7 mouse cellular contexts compared by ENCODE assay signal in the genomic region with DNA sequence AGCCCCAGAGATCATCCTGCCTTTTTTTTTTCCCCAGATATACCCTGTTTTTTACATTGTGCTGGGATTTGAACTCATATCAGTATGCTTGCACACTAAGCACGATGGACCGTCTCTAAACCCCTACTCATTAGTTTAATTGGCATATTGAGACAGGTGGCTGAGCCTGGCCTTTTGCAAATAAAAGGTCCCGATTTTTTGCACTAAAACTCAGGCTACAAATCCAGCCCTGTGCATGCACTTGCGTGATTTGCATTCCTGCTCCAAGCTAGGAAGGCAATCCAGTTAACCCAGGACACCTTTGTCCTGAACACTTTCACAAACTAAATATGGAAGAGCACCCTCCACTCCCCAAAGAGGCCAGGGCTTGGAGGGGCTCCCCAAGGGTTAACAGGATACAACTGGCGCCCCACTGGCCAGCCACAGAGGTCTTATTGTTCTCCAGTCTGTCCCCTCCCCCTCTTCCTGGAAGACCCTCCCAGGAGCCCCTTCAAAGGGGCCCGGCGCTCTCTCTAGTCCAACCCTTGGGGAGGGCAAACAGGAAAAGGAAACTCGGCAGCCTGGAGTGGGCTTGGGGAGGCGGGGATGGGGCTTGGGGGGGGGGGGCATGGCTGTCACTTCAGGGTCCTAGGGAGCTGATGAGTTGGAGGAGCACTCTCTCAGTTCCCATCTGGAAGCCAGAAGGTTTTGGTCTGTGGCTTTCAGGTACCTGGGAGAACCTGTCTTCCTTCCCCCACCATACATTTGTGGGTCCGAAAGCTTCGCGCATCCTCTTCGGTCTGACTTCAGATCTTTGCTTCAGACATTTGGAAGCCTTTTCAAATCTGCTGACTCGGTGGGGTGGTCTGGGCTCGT. TPM values are rescaled to one million over a fixed set of nuclear protein-coding genes. Genes with fewer than 3 reads are reported as not detected.
DNase-seq lines count a peak whose midpoint lies in the region; ATAC-seq lines count a peak whose summit lies in the region.

No protein-coding gene starts in this region.

- H3K27me3 ChIP-seq in hindbrain, embryonic 10.5 days (ENCODE audit: insufficient read depth, poor library complexity, severe bottlenecking) = no peaks in the 10 kb centered on the region
- H3K27me3 ChIP-seq in liver, embryonic 15.5 days = peaks cover 24% of the 10 kb centered on the region
- H3K27me3 ChIP-seq in stomach, embryonic 14.5 days (ENCODE audit: control insufficient read depth, insufficient read depth, low read length) = no peaks in the 10 kb centered on the region

- H3K4me3 ChIP-seq in hindbrain, embryonic 10.5 days = peak overlapping the region; percentile 55
- H3K4me3 ChIP-seq in liver, embryonic 15.5 days (replicated peaks) = peak overlapping the region; percentile 52
- peak overlapping the region; percentile 40 for H3K4me3 ChIP-seq in stomach, embryonic 14.5 days (ENCODE audit: low read depth, low read length)

- no peaks in the 10 kb centered on the region for H3K9me3 ChIP-seq in hindbrain, embryonic 10.5 days
- H3K9me3 ChIP-seq in liver, embryonic 15.5 days (replicated peaks) = no peaks in the 10 kb centered on the region
- H3K9me3 ChIP-seq in stomach, embryonic 14.5 days (ENCODE audit: control insufficient read depth, low read depth, low read length) = no peaks in the 10 kb centered on the region

- WGBS in hindbrain, embryonic 10.5 days = 2% methylated on average over 15 of the region's 15 CpGs
- 7% methylated on average over 15 of the region's 15 CpGs for WGBS in liver, embryonic 15.5 days (ENCODE audit: insufficient replicate concordance)
- WGBS in stomach, embryonic 14.5 days = 2% methylated on average over 14 of the region's 15 CpGs

- ATAC-seq in liver, embryonic 15.5 days (ENCODE audit: insufficient read depth) = 0 out of 2 replicates have a peak, but pooled peaks have one; percentile 13
- ATAC-seq in stomach, embryonic 14.5 days (ENCODE audit: insufficient number of reproducible peaks, insufficient read depth, low FRiP score, low read depth) = peak; percentile 69

- peak overlapping the region; percentile 90 for H3K4me2 ChIP-seq in liver, embryonic 15.5 days
- peak overlapping the region; percentile 70 for H3K4me2 ChIP-seq in stomach, embryonic 14.5 days (replicated peaks; ENCODE audit: low read depth, low read length)

- no peaks in the 10 kb centered on the region for H3K36me3 ChIP-seq in hindbrain, embryonic 10.5 days
- H3K36me3 ChIP-seq in liver, embryonic 15.5 days (replicated peaks) = no peaks in the 10 kb centered on the region
- H3K36me3 ChIP-seq in stomach, embryonic 14.5 days (ENCODE audit: control insufficient read depth, insufficient read depth, low read length) = no peaks in the 10 kb centered on the region

- H3K4me1 ChIP-seq in hindbrain, embryonic 10.5 days (replicated peaks) = peaks cover 73% of the 10 kb centered on the region
- H3K4me1 ChIP-seq in liver, embryonic 15.5 days (replicated peaks) = peaks cover 62% of the 10 kb centered on the region
- H3K4me1 ChIP-seq in stomach, embryonic 14.5 days (ENCODE audit: control insufficient read depth, insufficient read depth, low read length) = peaks cover 36% of the 10 kb centered on the region

- H3K9ac ChIP-seq in liver, embryonic 15.5 days = peak overlapping the region; percentile 54; the same call in 1 of the 2 replicates
- peak overlapping the region; percentile 60 for H3K9ac ChIP-seq in stomach, embryonic 14.5 days (replicated peaks; ENCODE audit: low read depth, low read length)

- H3K27ac ChIP-seq in hindbrain, embryonic 10.5 days = peak overlapping the region; percentile 93
- peak overlapping the region; percentile 72 for H3K27ac ChIP-seq in liver, embryonic 15.5 days (replicated peaks)
- peak overlapping the region; percentile 99 for H3K27ac ChIP-seq in stomach, embryonic 14.5 days (ENCODE audit: low read length)

- peak; percentile 95 for DNase-seq in R1 (ENCODE audit: low read depth, low spot score)
- DNase-seq in embryo, embryonic 11.5 days (ENCODE audit: low read depth, low spot score) = peak; percentile 81
- peak; percentile 86 for DNase-seq in hindbrain, embryonic 10.5 days (ENCODE audit: low spot score)
- no peak for DNase-seq in spleen, adult 18-20 months
- DNase-seq in ovary, postnatal 14 days (ENCODE audit: low spot score) = no peak

RNA-seq across cellular contexts. Expression of a gene that starts 7.1 kb away (rescaled TPM):
- polyA plus RNA-seq in hindbrain, embryonic 10.5 days (2016; fragmentation: Nextera tagmentation; extraction: Ambion mirVana) = 89.9 and 94.7 TPM in 2 replicates
- 22.8 and 23.1 TPM in 2 replicates for polyA plus RNA-seq in liver, embryonic 15.5 days (2015; fragmentation: Nextera tagmentation; extraction: Ambion mirVana)
- polyA plus RNA-seq in stomach, embryonic 14.5 days (2014; fragmentation: Nextera tagmentation; extraction: Ambion mirVana) = 73.1 and 83.4 TPM in 2 replicates

RNA-seq across cellular contexts. Expression of a gene that starts 30.5 kb away (rescaled TPM):
- polyA plus RNA-seq in hindbrain, embryonic 10.5 days (2016; fragmentation: Nextera tagmentation; extraction: Ambion mirVana) = 57.8 and 65.9 TPM in 2 replicates
- 27.9 and 36.1 TPM in 2 replicates for polyA plus RNA-seq in liver, embryonic 15.5 days (2015; fragmentation: Nextera tagmentation; extraction: Ambion mirVana)
- polyA plus RNA-seq in stomach, embryonic 14.5 days (2014; fragmentation: Nextera tagmentation; extraction: Ambion mirVana) = 64.6 and 65.7 TPM in 2 replicates

RNA-seq across cellular contexts. Expression of a gene that starts 32.1 kb away (rescaled TPM):
- polyA plus RNA-seq in hindbrain, embryonic 10.5 days (2016; fragmentation: Nextera tagmentation; extraction: Ambion mirVana) = 25.2 and 28.9 TPM in 2 replicates
- polyA plus RNA-seq in liver, embryonic 15.5 days (2015; fragmentation: Nextera tagmentation; extraction: Ambion mirVana) = 6.2 and 7.2 TPM in 2 replicates
- 25.1 and 25.7 TPM in 2 replicates for polyA plus RNA-seq in stomach, embryonic 14.5 days (2014; fragmentation: Nextera tagmentation; extraction: Ambion mirVana)

RNA-seq across cellular contexts. Expression of a gene that starts 45.7 kb away (rescaled TPM):
- polyA plus RNA-seq in hindbrain, embryonic 10.5 days (2016; fragmentation: Nextera tagmentation; extraction: Ambion mirVana) = 5.6 and 6.5 TPM in 2 replicates
- polyA plus RNA-seq in liver, embryonic 15.5 days (2015; fragmentation: Nextera tagmentation; extraction: Ambion mirVana) = 55.3 and 58.3 TPM in 2 replicates
- 4.6 and 5.0 TPM in 2 replicates for polyA plus RNA-seq in stomach, embryonic 14.5 days (2014; fragmentation: Nextera tagmentation; extraction: Ambion mirVana)

Comparison
In these comparisons a context has a peak if more than half of its experiments do, and no peak if none do; other contexts are left out.
1. DNase-seq: peak in R1 (single experiment), embryo, embryonic 11.5 days (single experiment) and hindbrain, embryonic 10.5 days (single experiment); none in spleen, adult 18-20 months (0 of 2) and ovary, postnatal 14 days (single experiment).
2. Peak in every context shown above with its lines, with median percentiles within 50 percentile points of each other: H3K27ac ChIP-seq and H3K4me3 ChIP-seq.